Mouse (Mus musculus) adrenal gland, adult 18-20 months (tissue): ENCODE measurements around the gene Schip1. TPM values are rescaled to one million over a fixed set of nuclear protein-coding genes. Genes with fewer than 3 reads are reported as not detected.
"Not testable (repeated sequence)": the region's sequence is repeated elsewhere in the genome, so short reads cannot be mapped to it uniquely, and the experiment has no call there.

Experiments used
- DNase-seq, 2 experiments: peaks; one replicate each; pipeline ENCODE4 v3.0.0; 2021 to 2022; ENCODE audit warnings: low spot score in 2 of 2
- long read RNA-seq, 2 experiments: library from polyadenylated mRNA; stranded (forward); transcript quantifications; one replicate each; pipeline ENCODE4 v2.0.0; 2021
- total RNA-seq, 2 experiments: library from RNA; stranded (reverse); gene quantifications; 1 replicate in 1 of 2; 2 replicates in 1 of 2; pipeline ENCODE4 v1.2.3; 2021

Gene Schip1
- total RNA-seq, result 10 to 100 TPM in 1 of 2 experiments, 1 to 10 TPM in 1; 7.1 to 10.1 TPM
- long read RNA-seq, experiment 1, transcript Schip1-206 (8 exons, 2,156 nt), result major isoform, 6 of 8 reads
- long read RNA-seq, experiment 1, partial matches to known transcripts, result 1 of 8 reads
- long read RNA-seq, experiment 1, other reads (novel, unspliced or antisense), result 1 of 8 reads
- long read RNA-seq, experiment 2, transcript Schip1-203 (7 exons, 1,730 nt), result major isoform, 5 of 14 reads
- long read RNA-seq, experiment 2, transcript Schip1-206 (8 exons, 2,156 nt), result major isoform, 5 of 14 reads
- long read RNA-seq, experiment 2, partial matches to known transcripts, result 1 of 14 reads
- long read RNA-seq, experiment 2, other reads (novel, unspliced or antisense), result 1 of 14 reads

DNA sequence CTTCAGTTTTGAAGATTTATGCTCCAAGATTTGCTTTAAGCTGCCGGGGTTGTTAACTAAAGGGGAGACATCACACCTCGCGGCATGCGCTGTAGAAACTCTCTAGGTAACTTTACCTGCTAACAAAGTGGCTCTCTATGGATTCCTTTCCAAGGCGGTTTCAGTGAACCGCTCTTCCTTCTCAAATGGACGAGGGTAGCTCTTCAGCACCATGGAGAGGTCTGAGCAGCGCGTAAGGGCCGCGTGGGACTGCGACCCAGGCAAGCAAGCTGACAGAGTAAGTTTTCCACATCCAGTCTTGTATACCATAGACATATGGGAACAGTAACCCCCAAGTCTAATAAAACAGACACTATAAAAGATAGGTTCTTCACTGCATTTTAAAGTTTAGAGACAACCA, at the start of gene Schip1:
Schip1 (plus strand) TSS at position 72 of the 400 bp plus-strand sequence.
- peak; percentile 14 to 24 for DNase-seq

DNA sequence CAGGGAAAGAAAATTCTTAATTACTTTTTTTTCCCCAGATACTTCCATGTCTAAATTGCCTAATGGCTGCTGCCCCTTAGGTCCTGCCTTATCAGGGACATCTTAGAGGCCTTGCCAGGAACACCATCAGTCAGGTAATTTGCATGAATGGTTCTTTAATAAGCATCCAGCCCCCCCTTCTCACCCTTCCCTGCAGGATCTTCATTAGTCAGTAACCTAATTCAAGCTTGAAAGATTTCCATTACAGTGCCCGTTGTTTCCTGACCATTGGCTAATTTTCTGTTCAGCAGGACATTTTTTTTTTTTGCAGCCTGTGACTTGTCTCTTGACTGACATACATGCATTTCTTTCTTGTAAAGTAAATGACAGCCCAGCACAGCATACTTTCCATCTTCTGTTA, 48.8 kb upstream of the Schip1 start:
- DNase-seq, result no peak

DNA sequence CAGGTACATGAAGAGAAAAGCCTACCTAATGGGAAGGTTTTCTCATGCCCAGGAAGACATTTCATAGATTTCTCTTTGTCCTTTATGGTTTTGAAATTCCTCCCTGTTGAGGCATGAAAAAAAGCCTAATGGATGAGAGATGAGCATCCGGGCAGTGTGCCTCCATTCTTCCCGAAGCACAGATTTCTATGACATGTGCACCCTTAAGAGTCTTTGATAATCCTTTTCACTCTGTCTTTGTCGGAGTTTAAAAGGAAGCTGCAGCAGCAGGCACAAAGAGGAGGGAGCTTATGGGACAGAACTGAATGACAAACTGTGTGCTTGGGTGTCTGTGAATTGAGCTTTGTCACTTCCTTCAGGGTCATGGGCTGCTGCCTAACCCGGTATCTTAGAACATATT, 45.2 kb upstream of the Schip1 start:
- no peak for DNase-seq

DNA sequence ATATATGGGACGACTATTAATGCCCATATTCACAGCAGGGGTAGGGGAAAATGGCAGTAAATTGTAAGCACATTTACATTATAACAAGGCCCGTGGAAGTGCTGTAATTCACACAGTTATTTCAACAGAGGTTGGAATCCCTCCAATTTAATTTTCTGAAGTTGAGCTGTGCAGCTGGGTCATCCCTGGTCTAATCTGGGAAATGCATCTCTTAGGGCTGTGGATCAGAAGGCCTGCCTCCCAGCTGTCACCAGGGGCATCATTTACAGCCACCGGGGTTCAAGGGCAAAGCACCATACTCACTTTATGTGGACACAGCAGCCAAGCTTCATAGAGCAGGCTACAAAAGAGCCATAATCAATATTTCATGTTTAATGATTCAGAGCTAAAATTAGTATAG, 28.5 kb upstream of the Schip1 start:
- no peak for DNase-seq

DNA sequence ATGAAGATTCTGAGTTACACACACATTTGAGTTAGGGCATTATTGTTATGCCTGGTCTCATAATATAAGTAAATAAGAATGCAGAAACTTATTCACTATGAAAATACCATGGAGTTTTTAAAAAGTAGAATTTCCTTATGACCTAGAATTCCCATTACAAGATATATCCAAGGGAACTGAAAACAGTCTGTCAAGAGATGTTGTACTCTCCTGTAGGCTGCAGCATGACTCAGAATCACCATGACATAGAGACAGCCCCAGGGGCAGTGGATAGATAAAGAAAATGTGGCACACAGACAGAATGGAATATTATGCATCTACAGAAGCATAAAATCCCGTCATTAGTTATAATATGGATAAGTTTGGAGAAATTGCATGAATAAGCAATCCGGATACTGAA, 21.7 kb upstream of the Schip1 start:
- DNase-seq, result no peak

DNA sequence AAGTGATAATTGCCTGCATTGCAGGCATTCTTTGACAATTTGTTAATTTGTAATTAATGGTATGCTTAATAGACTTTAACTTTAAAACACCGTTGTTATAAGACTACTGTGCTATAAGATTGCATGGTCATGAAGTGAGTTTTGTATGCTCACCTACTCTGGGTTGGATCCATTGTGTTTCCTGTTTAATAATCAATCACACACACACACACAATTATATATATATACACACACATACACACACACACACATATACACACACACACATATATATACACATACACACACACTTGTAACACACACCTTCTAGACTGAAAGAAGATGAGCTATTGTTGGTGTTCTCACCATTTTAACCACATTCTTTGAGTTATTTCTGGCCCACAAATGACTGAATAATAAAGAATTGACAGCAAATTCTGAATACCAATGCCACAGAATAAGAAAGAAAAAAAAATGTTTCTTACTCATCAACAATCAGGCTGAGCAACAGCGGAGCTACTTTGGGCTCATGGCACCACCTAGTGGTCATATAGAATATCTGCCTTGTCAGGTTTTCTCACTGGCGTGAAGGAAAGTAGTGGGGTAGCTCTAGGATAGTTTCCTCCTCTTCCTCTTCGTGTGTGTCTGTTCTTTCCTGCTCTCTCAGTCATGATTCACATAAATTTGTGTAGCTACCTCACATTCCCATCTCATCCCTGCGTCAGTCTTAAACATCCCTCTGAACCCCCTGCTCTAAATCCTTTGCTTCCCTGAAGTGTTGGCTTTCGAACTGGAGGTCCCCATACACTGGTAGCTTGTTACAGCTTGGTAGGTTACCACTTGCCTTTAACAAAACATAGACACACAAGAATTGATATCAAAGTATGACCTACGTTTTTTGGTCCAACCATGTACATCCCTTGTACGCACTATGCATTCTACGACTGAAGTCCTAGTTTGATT, 18.9 kb upstream of the Schip1 start:
- DNase-seq, result no peak

DNA sequence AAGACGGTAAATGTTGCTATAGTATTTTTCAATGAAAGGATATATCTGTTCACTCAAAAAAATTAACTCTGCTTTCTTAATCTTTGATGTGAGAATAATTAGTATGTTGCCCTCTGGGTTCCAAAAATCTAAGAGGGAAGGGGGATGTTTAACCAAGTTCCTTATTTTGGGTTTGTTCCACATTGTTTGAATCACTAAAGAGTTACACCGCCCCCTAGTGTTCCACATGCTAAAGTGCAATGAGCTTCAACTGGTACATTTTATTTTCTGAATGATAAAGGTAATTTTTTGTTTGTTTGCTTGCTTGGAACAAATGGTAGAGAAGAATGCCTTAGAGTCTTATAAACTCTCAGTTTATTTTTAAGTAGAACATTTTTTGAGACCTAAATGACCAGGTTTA, 11.1 kb upstream of the Schip1 start:
- DNase-seq, result no peak

DNA sequence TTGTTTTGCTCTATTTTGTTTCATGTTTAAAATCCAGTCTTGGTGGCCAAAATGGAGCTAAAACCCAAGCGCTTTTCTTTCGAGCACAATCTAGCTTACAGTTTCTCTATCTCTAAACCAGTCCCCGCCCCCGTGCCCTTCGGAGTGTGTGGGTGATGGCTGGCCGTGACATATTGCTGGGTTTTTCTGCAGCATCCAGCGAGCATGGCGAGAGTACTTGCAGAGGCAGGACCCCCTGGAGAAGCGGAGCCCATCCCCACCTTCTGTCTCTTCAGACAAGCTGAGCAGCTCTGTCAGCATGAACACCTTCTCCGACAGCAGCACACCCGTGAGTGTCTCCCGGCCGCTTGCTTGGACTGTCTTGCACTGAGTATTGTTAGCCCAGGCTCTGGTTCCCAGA, 9.5 kb upstream of the Schip1 start:
- no peak for DNase-seq

DNA sequence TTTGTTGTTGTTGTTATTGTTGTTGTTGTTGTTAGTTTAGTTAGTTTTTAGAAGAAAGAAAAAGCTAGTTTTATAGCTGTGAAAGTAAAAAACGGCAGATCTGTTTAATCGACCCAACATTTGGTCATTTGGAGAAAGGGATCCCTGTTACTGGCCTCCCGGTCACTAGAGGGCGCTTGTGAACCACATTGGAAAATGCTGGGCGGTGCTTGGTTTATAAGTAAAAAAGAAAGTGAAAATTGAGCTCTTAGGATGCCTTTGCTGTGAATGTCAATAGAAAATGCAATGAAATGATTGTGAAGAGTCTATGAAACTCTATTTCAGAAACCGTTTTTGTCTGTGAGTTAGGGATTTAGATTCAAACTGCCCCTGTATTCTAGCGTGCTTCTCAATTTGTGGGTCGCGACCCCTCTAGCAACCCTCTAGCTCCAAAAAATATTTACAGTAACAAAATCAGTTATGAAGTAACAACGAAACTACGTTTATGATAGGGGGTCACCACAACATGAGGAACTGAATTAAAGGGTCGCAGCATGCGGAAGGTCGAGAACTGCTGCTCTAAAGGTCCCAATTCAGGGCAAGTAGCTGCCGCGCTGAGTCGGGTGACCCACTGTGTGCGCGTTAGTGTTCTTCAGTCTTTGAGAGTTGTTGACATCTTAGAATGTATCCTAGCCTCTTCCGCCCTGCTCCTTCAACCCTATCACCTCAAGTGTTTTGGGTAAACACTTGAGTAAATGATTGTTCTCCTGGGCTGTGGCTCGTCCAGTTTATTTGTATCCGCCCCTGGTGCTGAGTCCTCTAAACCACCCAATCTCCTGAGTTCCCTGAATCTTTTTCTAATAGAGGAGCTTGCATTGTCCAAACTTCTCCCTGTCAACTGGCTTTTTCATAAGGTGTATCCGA, 8.0 kb upstream of the Schip1 start:
- peak; percentile 65 to 74 for DNase-seq

DNA sequence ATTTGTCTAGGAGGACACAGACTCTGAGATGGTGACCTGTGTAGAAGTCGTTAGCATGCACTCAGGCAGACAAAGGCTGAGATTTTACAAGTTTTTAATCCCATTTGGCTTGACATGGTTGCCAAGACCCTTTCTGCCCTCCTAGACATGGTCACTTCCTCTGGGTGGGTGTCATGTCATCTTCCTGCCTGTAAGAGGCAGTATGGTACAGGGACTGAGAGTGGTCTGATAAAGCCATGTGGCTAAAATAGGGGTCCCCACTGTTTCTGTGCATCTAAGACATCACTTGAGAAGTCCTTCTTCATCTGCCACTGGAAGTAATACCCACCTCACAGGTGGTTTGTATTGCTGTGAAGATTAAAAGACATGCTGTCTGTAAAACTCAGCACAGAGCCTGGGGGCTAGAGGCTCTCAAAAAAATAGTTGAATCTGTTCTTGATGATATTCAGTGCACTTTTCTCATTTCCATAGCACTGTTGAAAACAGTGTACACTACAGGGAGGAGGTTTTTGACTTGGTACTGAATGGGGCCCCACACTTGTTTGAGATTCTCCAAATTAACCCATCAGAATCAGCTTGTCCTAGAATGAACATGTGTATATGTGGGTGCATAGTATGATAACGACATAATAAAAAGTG, 5.3 kb upstream of the Schip1 start:
- DNase-seq, result no peak

DNA sequence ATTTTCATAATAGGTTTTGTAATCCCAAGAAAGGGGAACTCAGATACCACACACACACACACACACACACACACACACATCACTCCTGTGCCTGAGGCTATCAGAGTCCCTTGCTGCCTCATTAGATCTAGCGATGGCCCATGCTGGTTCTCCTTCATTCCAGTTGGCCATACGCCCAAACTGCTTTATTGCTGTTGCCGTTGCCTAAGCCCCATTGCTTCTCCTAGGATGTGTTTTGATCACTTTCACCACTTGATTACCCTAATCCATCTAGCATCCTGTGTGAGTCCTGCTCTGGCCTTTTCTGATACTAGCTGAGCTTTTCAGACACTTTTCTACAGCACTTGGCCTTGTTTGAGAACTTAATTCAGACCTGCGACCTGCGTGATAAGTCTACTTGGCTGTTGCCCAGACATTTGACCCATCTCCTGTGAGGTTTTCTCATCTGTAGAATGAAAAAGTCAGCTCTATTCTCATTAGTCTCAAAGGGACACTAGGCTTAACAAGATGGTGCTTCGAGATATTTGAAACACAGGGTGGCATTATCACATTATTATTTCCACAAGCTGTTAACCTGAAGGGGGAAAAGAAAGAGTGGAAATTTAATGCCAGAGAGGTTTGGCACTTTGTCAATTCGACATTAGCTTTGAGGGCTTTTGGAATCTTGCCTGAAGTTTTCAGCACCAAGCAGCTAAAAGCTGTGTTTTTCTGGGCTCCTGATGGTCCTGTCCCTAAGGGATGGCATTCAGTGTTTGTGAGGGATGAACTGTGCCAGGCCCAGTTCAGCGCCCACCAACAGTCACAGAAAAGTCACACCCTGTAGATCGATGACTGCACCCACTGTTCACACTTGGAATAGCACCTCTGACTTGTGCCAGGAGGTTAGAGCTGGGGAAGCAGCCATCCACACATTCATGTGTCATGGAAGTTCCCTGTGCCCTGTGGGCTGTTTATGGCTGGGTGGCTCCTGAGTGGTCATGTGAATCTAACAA, 7.1 kb downstream of the Schip1 start:
- no peak for DNase-seq

DNA sequence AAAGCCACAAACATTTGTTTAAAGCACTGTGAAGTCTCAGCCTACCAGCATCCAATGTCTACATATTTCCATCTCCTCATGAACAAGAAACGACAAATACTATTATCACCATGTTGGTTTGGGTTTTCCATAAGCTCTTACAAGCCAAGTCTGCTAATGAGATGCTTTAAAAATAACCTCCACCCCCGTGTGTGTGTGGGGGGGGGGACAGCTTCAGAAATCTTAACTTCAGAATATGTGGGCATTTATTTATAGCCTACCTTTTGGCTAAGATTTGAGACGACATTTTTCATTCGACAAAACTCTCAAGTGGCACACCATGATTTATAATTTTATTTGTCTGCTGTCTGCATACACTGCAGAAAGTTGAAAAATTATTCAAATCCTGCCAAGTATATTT, 12.8 kb downstream of the Schip1 start:
- DNase-seq, result no peak

DNA sequence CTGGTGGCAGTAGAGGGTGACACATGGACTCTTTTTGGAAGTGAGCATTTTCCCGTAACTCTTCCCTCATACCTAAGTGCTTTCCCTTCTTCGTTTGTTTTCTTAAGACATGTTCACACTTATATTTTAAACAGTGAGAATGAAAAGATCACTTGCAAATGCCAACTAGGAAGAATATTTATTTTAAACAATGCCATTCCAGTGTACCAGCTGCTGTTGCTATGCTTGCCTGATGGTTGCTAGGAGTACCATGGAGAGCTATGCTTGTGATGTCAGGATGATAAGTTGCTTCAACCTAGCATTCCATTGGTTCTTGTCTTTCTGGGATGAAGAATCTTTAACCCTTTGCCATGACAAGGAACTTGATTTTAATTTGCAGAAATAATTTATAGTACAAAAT, 20.4 kb downstream of the Schip1 start:
- no peak for DNase-seq

DNA sequence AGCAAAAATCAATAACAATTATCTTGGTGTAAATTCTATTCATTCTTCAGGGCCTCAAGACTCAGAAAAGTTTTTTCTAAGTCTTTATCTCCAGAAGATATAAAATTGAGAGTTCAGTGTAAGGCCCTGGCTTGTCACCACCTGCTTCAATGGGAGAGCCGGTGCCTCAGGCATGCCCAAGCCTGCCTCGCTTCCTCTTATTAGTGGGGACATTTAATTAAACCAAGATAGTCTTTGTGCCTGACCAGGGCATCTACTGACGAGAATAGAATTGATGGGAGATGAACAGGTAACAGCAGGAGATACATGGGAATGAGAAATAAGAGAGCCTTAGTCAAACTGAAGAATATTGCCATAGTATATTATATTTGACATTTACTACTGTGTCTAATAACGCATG, 27.5 kb downstream of the Schip1 start:
- no peak for DNase-seq

DNA sequence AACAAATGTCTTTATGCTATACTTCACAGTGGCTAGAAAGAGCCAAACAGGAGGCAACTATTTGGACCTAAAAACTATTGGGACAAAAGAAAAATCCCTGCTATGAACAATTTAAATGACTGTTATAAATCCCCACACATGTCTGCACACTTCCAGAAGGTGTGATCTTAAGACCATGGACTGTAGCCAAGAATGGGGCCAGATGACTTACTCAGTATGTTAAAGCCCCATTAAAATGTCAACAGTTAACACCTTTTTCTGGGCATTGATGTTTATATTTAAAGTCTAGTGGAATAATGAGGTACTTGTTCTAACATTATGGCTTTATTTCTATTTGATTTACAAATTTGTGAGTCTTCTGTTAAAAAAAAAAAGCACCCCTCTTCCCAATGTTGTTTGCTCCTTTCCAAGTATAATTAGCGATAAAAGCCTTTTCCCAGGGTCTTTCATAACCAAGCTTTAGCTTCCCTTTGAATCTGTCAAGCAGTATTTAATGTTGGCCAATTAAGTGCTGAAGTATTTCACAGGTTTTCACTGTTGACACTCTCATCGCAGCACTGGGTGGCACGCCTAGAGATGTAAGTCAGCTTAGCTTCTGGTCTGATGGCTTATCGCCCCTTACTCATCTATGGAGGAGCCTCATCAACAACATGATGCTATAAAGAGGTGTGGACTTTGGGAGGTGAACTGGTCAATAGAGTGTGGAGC, 32.3 kb downstream of the Schip1 start:
- no peak for DNase-seq

DNA sequence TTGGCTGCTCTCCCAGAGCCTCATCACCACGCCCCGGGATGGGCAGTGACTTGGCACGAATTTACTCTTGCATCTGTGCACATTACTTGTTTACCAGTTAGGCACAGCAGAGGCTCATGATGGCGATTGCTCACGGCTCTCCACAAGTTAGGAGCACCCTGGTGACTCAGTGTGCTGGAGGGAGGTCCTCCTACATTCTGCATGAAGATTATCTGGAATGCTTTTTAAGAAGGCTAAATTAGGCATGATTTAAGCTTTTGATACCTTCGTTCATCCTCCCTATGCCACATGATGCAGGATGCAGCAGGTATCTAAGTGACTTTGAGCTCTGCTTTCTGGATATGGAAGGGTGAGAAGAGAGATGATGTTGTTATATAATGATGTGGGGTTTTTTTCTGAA, 35.0 kb downstream of the Schip1 start:
- DNase-seq, result not testable (repeated sequence)

DNA sequence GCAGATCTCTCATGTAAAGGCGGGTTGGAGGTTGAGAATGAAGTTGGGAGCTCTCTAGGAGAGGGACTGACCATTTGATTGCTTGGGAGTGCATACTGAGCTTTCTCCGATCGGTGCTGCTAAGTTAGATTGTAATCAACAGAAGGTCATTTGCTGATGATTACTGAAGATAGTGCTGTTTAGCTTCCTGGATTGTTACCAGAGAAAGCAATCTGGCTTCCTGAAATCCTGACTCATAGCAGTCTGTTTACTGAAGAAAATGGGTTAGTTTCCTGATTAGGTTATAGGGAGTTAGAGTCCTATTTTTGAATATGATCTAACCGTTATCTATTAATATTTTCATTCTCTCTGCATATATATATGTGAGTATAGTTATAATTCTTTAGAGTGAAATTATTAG, 36.7 kb downstream of the Schip1 start:
- no peak for DNase-seq

DNA sequence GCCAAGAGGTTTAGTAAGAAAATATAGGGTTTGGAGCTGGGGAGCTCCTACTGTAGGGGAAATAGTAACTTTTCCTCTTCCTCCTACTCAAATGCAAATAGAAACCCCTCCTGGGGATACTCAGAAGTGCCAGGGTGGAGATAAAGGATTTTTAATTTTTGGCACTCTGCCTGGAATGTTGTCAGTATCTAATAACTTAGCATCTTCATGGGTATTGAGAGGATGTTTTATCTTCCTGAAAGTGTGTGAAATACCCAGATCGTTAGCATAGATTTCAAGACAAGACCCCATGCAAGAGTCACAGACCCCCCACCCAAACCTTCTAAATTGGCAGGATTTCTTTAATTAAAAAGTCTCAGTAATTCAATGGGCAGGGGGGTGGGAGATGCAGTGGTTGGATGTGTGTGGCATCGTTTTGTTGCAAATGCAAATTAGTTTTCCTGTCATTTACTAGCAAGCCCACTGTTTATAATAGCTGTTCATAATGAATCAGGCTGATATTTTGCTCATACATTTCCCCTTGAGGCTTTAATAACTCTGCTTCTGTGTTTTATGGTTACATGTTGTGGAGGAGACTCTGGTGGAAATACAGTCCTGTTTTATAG, 40.6 kb downstream of the Schip1 start:
- DNase-seq, result no peak
